Mouse (Mus musculus): ENCODE measurements around the gene Rnase2a. TPM values are rescaled to one million over a fixed set of nuclear protein-coding genes. Genes with fewer than 3 reads are reported as not detected.
A peak's percentile ranks its signal among the peaks of the same experiment; 100 is the strongest.
"Not testable (repeated sequence)": the region's sequence is repeated elsewhere in the genome, so short reads cannot be mapped to it uniquely, and the experiment has no call there.

The Rnase2a gene
- 0.17 TPM in 1 of 2 replicates, not detected in the other for polyA plus RNA-seq (2012; rRNA removed)

- H3K4me3 ChIP-seq (ENCODE audit: control insufficient read depth, low read depth, low read length) = no peak within 1 kb of the TSS
- no peak within 1 kb of the TSS for H3K27ac ChIP-seq (ENCODE audit: control insufficient read depth, insufficient read depth, low read depth, low read length)
- TF ChIP-seq CTCF (IDR thresholded peaks at IDR 0.05; ENCODE audit: control insufficient read depth, insufficient read depth, insufficient replicate concordance, low read depth, low read length) = no peak
- no peak for TF ChIP-seq POLR2A (IDR thresholded peaks at IDR 0.05; ENCODE audit: control insufficient read depth, low read depth, low read length)
- H3K36me3 ChIP-seq (ENCODE audit: control insufficient read depth, insufficient read depth, low read length) = no peaks in the 10 kb centered on the region
- H3K4me1 ChIP-seq (ENCODE audit: control insufficient read depth, insufficient read depth, low read length) = no peaks in the 10 kb centered on the region
- no peaks in the 10 kb centered on the region for H3K27me3 ChIP-seq (ENCODE audit: control insufficient read depth, insufficient read depth, low read length)
Observed at GRCm38 (mm10) chr14:51256041-51256440, at the start of gene Rnase2a. Gene Rnase2a (minus strand): TSS chr14:51256112.

- H3K4me1 ChIP-seq (ENCODE audit: control insufficient read depth, insufficient read depth, low read length) = no peaks in the 10 kb centered on the region
- TF ChIP-seq POLR2A (IDR thresholded peaks at IDR 0.05; ENCODE audit: control insufficient read depth, low read depth, low read length) (no peak), CTCF (IDR thresholded peaks at IDR 0.05; ENCODE audit: control insufficient read depth, insufficient read depth, insufficient replicate concordance, low read depth, low read length) (no peak)
- H3K4me3 ChIP-seq (ENCODE audit: control insufficient read depth, low read depth, low read length) = no peak overlapping the region
- H3K27me3 ChIP-seq (ENCODE audit: control insufficient read depth, insufficient read depth, low read length) = no peaks in the 10 kb centered on the region
- H3K27ac ChIP-seq (ENCODE audit: control insufficient read depth, insufficient read depth, low read depth, low read length) = no peak overlapping the region
- H3K36me3 ChIP-seq (ENCODE audit: control insufficient read depth, insufficient read depth, low read length) = no peaks in the 10 kb centered on the region
Observed at GRCm38 (mm10) chr14:51291505-51291904, 35.6 kb upstream of the Rnase2a start.

GRCm38 (mm10) chr14:51278515-51278914, 22.6 kb upstream of the Rnase2a start:
- not testable (repeated sequence) for H3K36me3 ChIP-seq (ENCODE audit: control insufficient read depth, insufficient read depth, low read length); H3K27ac ChIP-seq (ENCODE audit: control insufficient read depth, insufficient read depth, low read depth, low read length); H3K27me3 ChIP-seq (ENCODE audit: control insufficient read depth, insufficient read depth, low read length); H3K4me3 ChIP-seq (ENCODE audit: control insufficient read depth, low read depth, low read length); H3K4me1 ChIP-seq (ENCODE audit: control insufficient read depth, insufficient read depth, low read length)

- no peak overlapping the region for H3K4me3 ChIP-seq (ENCODE audit: control insufficient read depth, low read depth, low read length)
- no peaks in the 10 kb centered on the region for H3K27me3 ChIP-seq (ENCODE audit: control insufficient read depth, insufficient read depth, low read length)
- TF ChIP-seq POLR2A (IDR thresholded peaks at IDR 0.05; ENCODE audit: control insufficient read depth, low read depth, low read length) = no peak
- no peak for TF ChIP-seq CTCF (IDR thresholded peaks at IDR 0.05; ENCODE audit: control insufficient read depth, insufficient read depth, insufficient replicate concordance, low read depth, low read length)
- no peaks in the 10 kb centered on the region for H3K36me3 ChIP-seq (ENCODE audit: control insufficient read depth, insufficient read depth, low read length)
- H3K27ac ChIP-seq (ENCODE audit: control insufficient read depth, insufficient read depth, low read depth, low read length) = no peak overlapping the region
- H3K4me1 ChIP-seq (ENCODE audit: control insufficient read depth, insufficient read depth, low read length) = no peaks in the 10 kb centered on the region
Observed at GRCm38 (mm10) chr14:51268677-51269076, 12.8 kb upstream of the Rnase2a start.

- Histone ChIP-seq H3K4me3 (ENCODE audit: control insufficient read depth, low read depth, low read length) (no peak overlapping the region), H3K4me1 (ENCODE audit: control insufficient read depth, insufficient read depth, low read length) (no peaks in the 10 kb centered on the region), H3K36me3 (ENCODE audit: control insufficient read depth, insufficient read depth, low read length) (no peaks in the 10 kb centered on the region), H3K27me3 (ENCODE audit: control insufficient read depth, insufficient read depth, low read length) (no peaks in the 10 kb centered on the region), H3K27ac (ENCODE audit: control insufficient read depth, insufficient read depth, low read depth, low read length) (no peak overlapping the region)
- peak; percentile 94 for TF ChIP-seq CTCF (IDR thresholded peaks at IDR 0.05; ENCODE audit: control insufficient read depth, insufficient read depth, insufficient replicate concordance, low read depth, low read length)
- no peak for TF ChIP-seq POLR2A (IDR thresholded peaks at IDR 0.05; ENCODE audit: control insufficient read depth, low read depth, low read length)
Observed at GRCm38 (mm10) chr14:51266113-51266512, 10.2 kb upstream of the Rnase2a start.

DNA sequence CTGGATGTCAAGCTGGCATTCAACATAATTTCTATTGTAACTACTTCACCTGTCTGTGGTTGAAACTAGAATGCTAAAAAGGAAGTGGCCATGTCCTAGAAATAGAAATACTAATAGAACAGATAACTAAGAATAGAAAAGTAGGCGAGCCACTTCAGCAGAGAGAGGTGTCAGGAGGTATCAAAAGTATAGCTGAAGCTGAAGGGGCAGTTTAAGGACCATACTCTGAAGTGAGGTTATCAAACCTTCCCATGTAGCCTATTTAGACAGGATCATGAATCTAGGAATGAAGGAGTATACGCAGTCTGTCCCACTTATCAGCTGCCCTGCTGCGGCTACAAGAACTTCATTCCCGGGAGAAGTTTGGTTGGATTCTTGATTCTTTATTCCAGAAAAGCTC, 9.8 kb upstream of the Rnase2a start:
- H3K36me3 ChIP-seq (ENCODE audit: control insufficient read depth, insufficient read depth, low read length) = no peaks in the 10 kb centered on the region
- H3K27me3 ChIP-seq (ENCODE audit: control insufficient read depth, insufficient read depth, low read length) = no peaks in the 10 kb centered on the region
- H3K27ac ChIP-seq (ENCODE audit: control insufficient read depth, insufficient read depth, low read depth, low read length) = no peak overlapping the region
- no peaks in the 10 kb centered on the region for H3K4me1 ChIP-seq (ENCODE audit: control insufficient read depth, insufficient read depth, low read length)
- TF ChIP-seq CTCF (IDR thresholded peaks at IDR 0.05; ENCODE audit: control insufficient read depth, insufficient read depth, insufficient replicate concordance, low read depth, low read length) = no peak
- TF ChIP-seq POLR2A (IDR thresholded peaks at IDR 0.05; ENCODE audit: control insufficient read depth, low read depth, low read length) = no peak
- H3K4me3 ChIP-seq (ENCODE audit: control insufficient read depth, low read depth, low read length) = no peak overlapping the region

- Histone ChIP-seq H3K27me3 (ENCODE audit: control insufficient read depth, insufficient read depth, low read length) (no peaks in the 10 kb centered on the region), H3K36me3 (ENCODE audit: control insufficient read depth, insufficient read depth, low read length) (no peaks in the 10 kb centered on the region), H3K4me3 (ENCODE audit: control insufficient read depth, low read depth, low read length) (no peak overlapping the region), H3K4me1 (ENCODE audit: control insufficient read depth, insufficient read depth, low read length) (no peaks in the 10 kb centered on the region), H3K27ac (ENCODE audit: control insufficient read depth, insufficient read depth, low read depth, low read length) (no peak overlapping the region)
- TF ChIP-seq POLR2A (IDR thresholded peaks at IDR 0.05; ENCODE audit: control insufficient read depth, low read depth, low read length) = no peak
- no peak for TF ChIP-seq CTCF (IDR thresholded peaks at IDR 0.05; ENCODE audit: control insufficient read depth, insufficient read depth, insufficient replicate concordance, low read depth, low read length)
Observed at GRCm38 (mm10) chr14:51262397-51262796, 6.5 kb upstream of the Rnase2a start.

DNA sequence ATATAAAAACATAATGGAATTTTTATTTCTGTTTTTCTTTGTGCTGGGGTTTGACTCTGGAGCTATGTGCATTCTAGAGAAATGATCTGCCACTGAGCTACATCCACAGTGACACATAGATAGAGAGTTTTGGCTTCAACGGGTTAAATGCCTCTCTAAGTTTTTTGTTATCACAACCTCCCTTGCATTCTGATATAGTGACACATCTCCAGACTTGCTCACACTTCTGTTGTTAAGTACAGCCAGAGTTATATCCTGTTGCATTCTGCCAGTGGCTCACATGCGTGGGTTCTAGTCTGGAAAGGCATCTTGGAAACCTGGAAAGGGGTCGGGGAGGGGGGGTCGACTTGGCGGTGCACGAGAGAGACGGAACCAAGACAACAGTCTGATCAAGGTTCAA, 3.8 kb upstream of the Rnase2a start:
- Histone ChIP-seq H3K4me3 (ENCODE audit: control insufficient read depth, low read depth, low read length) (no peak overlapping the region), H3K36me3 (ENCODE audit: control insufficient read depth, insufficient read depth, low read length) (no peaks in the 10 kb centered on the region), H3K27me3 (ENCODE audit: control insufficient read depth, insufficient read depth, low read length) (no peaks in the 10 kb centered on the region), H3K27ac (ENCODE audit: control insufficient read depth, insufficient read depth, low read depth, low read length) (no peak overlapping the region), H3K4me1 (ENCODE audit: control insufficient read depth, insufficient read depth, low read length) (no peaks in the 10 kb centered on the region)
- TF ChIP-seq POLR2A (IDR thresholded peaks at IDR 0.05; ENCODE audit: control insufficient read depth, low read depth, low read length) = no peak
- TF ChIP-seq CTCF (IDR thresholded peaks at IDR 0.05; ENCODE audit: control insufficient read depth, insufficient read depth, insufficient replicate concordance, low read depth, low read length) = no peak
